Mouse (Mus musculus) olfactory bulb, adult 2 months (tissue): Measurements from ENCODE around the gene Mrpl47.

ENCODE experiments used
- CTCF ChIP-seq: fragments of 200-500 bp; IDR thresholded peaks from 2 replicates; pipeline ENCODE4 v1.5.1; 2012; ENCODE audit warnings: low read depth, mild to moderate bottlenecking, low read length, moderate library complexity; ENCODE audit not compliant: insufficient read depth
- POLR2A ChIP-seq: fragments of 200-500 bp; IDR thresholded peaks from 2 replicates; pipeline ENCODE4 v1.6.1; 2012; ENCODE audit warnings: mild to moderate bottlenecking, low read depth, low read length, moderate library complexity; ENCODE audit not compliant: insufficient read depth

DNA sequence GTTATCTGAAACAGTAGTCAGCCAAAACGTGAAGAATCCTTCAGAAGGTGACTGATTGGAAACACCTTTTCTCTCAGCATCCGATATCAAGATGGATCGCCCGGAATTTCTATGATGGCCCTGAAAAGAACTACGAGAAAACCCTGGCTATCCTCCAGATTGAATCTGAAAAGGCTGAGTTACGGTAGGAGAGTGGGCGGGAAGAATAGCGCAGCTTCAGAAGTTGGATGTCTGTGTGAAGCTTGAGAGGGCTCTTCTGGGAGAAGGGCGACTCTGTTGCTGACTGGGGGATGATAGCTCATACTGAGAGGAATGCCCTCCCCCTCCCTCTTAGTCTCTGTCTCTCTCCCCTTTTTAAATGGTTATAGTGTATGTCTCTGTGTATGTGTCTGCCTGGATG, 11.0 kb upstream of the Mrpl47 start:
- TF ChIP-seq CTCF (no peak), POLR2A (no peak)
